Mouse (Mus musculus): ENCODE measurements around the gene Rbks. TPM values are rescaled to one million over a fixed set of nuclear protein-coding genes. Genes with fewer than 3 reads are reported as not detected.
A peak's percentile ranks its signal among the peaks of the same experiment; 100 is the strongest.

Gene Rbks
- polyA plus RNA-seq, 1 experiment: 2.0 TPM

GRCm38 (mm10) chr5:31644847-31645246 is 52.6 kb downstream of the Rbks start:
- TF ChIP-seq CEBPB (IDR thresholded peaks at IDR 0.05; ENCODE audit: insufficient read depth, poor library complexity, severe bottlenecking): no peak
- TF ChIP-seq TCF3 (IDR thresholded peaks at IDR 0.05; ENCODE audit: insufficient read length, low read depth): no peak
- TF ChIP-seq MYOG (IDR thresholded peaks at IDR 0.05; ENCODE audit: control insufficient read depth in 1 of 3, insufficient read depth in 1 of 3, insufficient read length in 2 of 3, low read depth in 2 of 3): peak in 1 of 3 experiments; percentile 8
- TF ChIP-seq MYOD1 (IDR thresholded peaks at IDR 0.05; ENCODE audit: control insufficient read depth in 1 of 3, insufficient read length in 2 of 3, low read depth in 2 of 3): no peak
- no peak for TF ChIP-seq SRF (IDR thresholded peaks at IDR 0.05; ENCODE audit: control insufficient read depth, insufficient read length, low read depth)
- no peak for TF ChIP-seq USF1 (IDR thresholded peaks at IDR 0.05; ENCODE audit: low read depth)
- no peak for TF ChIP-seq POLR2A (IDR thresholded peaks at IDR 0.05; ENCODE audit: insufficient read length, low read depth)
- no peak for TF ChIP-seq MAX (IDR thresholded peaks at IDR 0.05; ENCODE audit: low read depth)
- no peak for TF ChIP-seq TCF12 (IDR thresholded peaks at IDR 0.05; ENCODE audit: insufficient read depth, poor library complexity, severe bottlenecking)

GRCm38 (mm10) chr5:31644272-31644671 is 53.2 kb downstream of the Rbks start:
- TF ChIP-seq USF1 (IDR thresholded peaks at IDR 0.05; ENCODE audit: low read depth): peak; percentile 81
- TF ChIP-seq E2F4 (IDR thresholded peaks at IDR 0.05; ENCODE audit: insufficient read depth): no peak
- Histone ChIP-seq H3ac (ENCODE audit: control insufficient read depth, insufficient read length) (no peak overlapping the region), H3K36me3 (ENCODE audit: control insufficient read depth, insufficient read depth) (no peaks in the 10 kb centered on the region)

More at GRCm38 (mm10) chr5:31644847-31645246, 52.6 kb downstream of the Rbks start:
- Histone ChIP-seq H3ac (ENCODE audit: control insufficient read depth, insufficient read length) (no peak overlapping the region), H3K4me2 (ENCODE audit: low read depth) (no peak overlapping the region), H3K79me2 (ENCODE audit: control insufficient read depth, insufficient read depth) (no peaks in the 10 kb centered on the region), H3K4me3 (no peak overlapping the region), H3K27me3 (ENCODE audit: control insufficient read depth, insufficient read depth, insufficient read length) (no peaks in the 10 kb centered on the region), H3K36me3 (ENCODE audit: control insufficient read depth, insufficient read depth) (no peaks in the 10 kb centered on the region)

DNA sequence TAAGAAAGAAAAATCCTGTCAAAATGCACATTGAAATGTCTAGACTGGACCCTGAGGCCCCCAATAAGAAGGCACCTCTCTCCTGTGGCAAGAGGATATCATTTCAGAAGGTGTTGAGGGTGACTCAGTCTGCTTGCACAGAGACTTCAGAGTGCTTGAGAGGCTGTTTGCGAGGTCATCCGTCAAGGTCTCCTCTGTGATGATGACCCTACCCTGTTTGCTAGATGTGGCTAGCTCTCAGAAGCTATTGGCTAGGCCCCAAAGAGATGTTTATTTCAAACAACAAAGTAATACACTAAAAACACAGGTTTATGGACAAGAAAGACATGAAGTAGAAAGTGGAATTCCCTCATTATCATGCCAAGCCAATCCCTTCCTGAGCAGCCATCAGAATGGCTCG is 55.1 kb downstream of the Rbks start:
- H3K4me2 ChIP-seq (ENCODE audit: low read depth): no peak overlapping the region
- H3K4me3 ChIP-seq: no peak overlapping the region
- H3K27me3 ChIP-seq (ENCODE audit: control insufficient read depth, insufficient read depth, insufficient read length): no peaks in the 10 kb centered on the region
- no peaks in the 10 kb centered on the region for H3K36me3 ChIP-seq (ENCODE audit: control insufficient read depth, insufficient read depth)
- H3K79me2 ChIP-seq (ENCODE audit: control insufficient read depth, insufficient read depth): no peaks in the 10 kb centered on the region
- no peak overlapping the region for H3ac ChIP-seq (ENCODE audit: control insufficient read depth, insufficient read length)
- no peak for TF ChIP-seq POLR2AphosphoS2 (IDR thresholded peaks at IDR 0.05; ENCODE audit: insufficient read length, low read depth)
- TF ChIP-seq TCF3 (IDR thresholded peaks at IDR 0.05; ENCODE audit: insufficient read length, low read depth): no peak
- no peak for TF ChIP-seq SRF (IDR thresholded peaks at IDR 0.05; ENCODE audit: control insufficient read depth, insufficient read length, low read depth)
- no peak for TF ChIP-seq E2F4 (IDR thresholded peaks at IDR 0.05; ENCODE audit: insufficient read depth)
- TF ChIP-seq USF1 (IDR thresholded peaks at IDR 0.05; ENCODE audit: low read depth): no peak
- no peak for TF ChIP-seq POLR2A (IDR thresholded peaks at IDR 0.05; ENCODE audit: insufficient read length, low read depth)
- TF ChIP-seq CEBPB (IDR thresholded peaks at IDR 0.05; ENCODE audit: insufficient read depth, poor library complexity, severe bottlenecking): no peak
- no peak for TF ChIP-seq REST (IDR thresholded peaks at IDR 0.05; ENCODE audit: insufficient read depth, insufficient read length)
- TF ChIP-seq TCF12 (IDR thresholded peaks at IDR 0.05; ENCODE audit: insufficient read depth, poor library complexity, severe bottlenecking): no peak
- no peak for TF ChIP-seq MYOG (IDR thresholded peaks at IDR 0.05; ENCODE audit: control insufficient read depth in 1 of 3, insufficient read depth in 1 of 3, insufficient read length in 2 of 3, low read depth in 2 of 3)
- TF ChIP-seq MAX (IDR thresholded peaks at IDR 0.05; ENCODE audit: low read depth): no peak
- TF ChIP-seq MYOD1 (IDR thresholded peaks at IDR 0.05; ENCODE audit: control insufficient read depth in 1 of 3, insufficient read length in 2 of 3, low read depth in 2 of 3): no peak

More at GRCm38 (mm10) chr5:31644272-31644671, 53.2 kb downstream of the Rbks start:
- Histone ChIP-seq H3K4me3 (no peak overlapping the region), H3K27me3 (ENCODE audit: control insufficient read depth, insufficient read depth, insufficient read length) (no peaks in the 10 kb centered on the region), H3K4me2 (ENCODE audit: low read depth) (peak overlapping the region; percentile 12), H3K79me2 (ENCODE audit: control insufficient read depth, insufficient read depth) (no peaks in the 10 kb centered on the region)

GRCm38 (mm10) chr5:31640542-31640941 is 56.9 kb downstream of the Rbks start:
- TF ChIP-seq REST (IDR thresholded peaks at IDR 0.05; ENCODE audit: insufficient read depth, insufficient read length): no peak
- TF ChIP-seq MYOG (IDR thresholded peaks at IDR 0.05; ENCODE audit: control insufficient read depth in 1 of 3, insufficient read depth in 1 of 3, insufficient read length in 2 of 3, low read depth in 2 of 3): no peak
- TF ChIP-seq TCF3 (IDR thresholded peaks at IDR 0.05; ENCODE audit: insufficient read length, low read depth): no peak
- TF ChIP-seq TCF12 (IDR thresholded peaks at IDR 0.05; ENCODE audit: insufficient read depth, poor library complexity, severe bottlenecking): no peak
- no peak for TF ChIP-seq POLR2A (IDR thresholded peaks at IDR 0.05; ENCODE audit: insufficient read length, low read depth)
- no peak for TF ChIP-seq E2F4 (IDR thresholded peaks at IDR 0.05; ENCODE audit: insufficient read depth)
- TF ChIP-seq USF1 (IDR thresholded peaks at IDR 0.05; ENCODE audit: low read depth): no peak
- TF ChIP-seq MYOD1 (IDR thresholded peaks at IDR 0.05; ENCODE audit: control insufficient read depth in 1 of 3, insufficient read length in 2 of 3, low read depth in 2 of 3): no peak
- no peak for TF ChIP-seq SRF (IDR thresholded peaks at IDR 0.05; ENCODE audit: control insufficient read depth, insufficient read length, low read depth)
- no peak for TF ChIP-seq MAX (IDR thresholded peaks at IDR 0.05; ENCODE audit: low read depth)
- no peak for TF ChIP-seq CEBPB (IDR thresholded peaks at IDR 0.05; ENCODE audit: insufficient read depth, poor library complexity, severe bottlenecking)
- TF ChIP-seq POLR2AphosphoS2 (IDR thresholded peaks at IDR 0.05; ENCODE audit: insufficient read length, low read depth): no peak
- Histone ChIP-seq H3K36me3 (ENCODE audit: control insufficient read depth, insufficient read depth) (no peaks in the 10 kb centered on the region), H3K4me2 (ENCODE audit: low read depth) (no peak overlapping the region), H3ac (ENCODE audit: control insufficient read depth, insufficient read length) (no peak overlapping the region), H3K79me2 (ENCODE audit: control insufficient read depth, insufficient read depth) (no peaks in the 10 kb centered on the region), H3K27me3 (ENCODE audit: control insufficient read depth, insufficient read depth, insufficient read length) (no peaks in the 10 kb centered on the region), H3K4me3 (no peak overlapping the region)

GRCm38 (mm10) chr5:31636636-31637253 is 60.7 kb downstream of the Rbks start:
- Histone ChIP-seq H3K79me2 (ENCODE audit: control insufficient read depth, insufficient read depth) (no peaks in the 10 kb centered on the region), H3ac (ENCODE audit: control insufficient read depth, insufficient read length) (no peak overlapping the region), H3K4me2 (ENCODE audit: low read depth) (peak overlapping the region; percentile 74), H3K36me3 (ENCODE audit: control insufficient read depth, insufficient read depth) (no peaks in the 10 kb centered on the region), H3K27me3 (ENCODE audit: control insufficient read depth, insufficient read depth, insufficient read length) (no peaks in the 10 kb centered on the region), H3K4me3 (no peak overlapping the region)
- no peak for TF ChIP-seq E2F4 (IDR thresholded peaks at IDR 0.05; ENCODE audit: insufficient read depth)
- peak in 1 of 3 experiments; percentile 78 for TF ChIP-seq MYOD1 (IDR thresholded peaks at IDR 0.05; ENCODE audit: control insufficient read depth in 1 of 3, insufficient read length in 2 of 3, low read depth in 2 of 3)
- TF ChIP-seq REST (IDR thresholded peaks at IDR 0.05; ENCODE audit: insufficient read depth, insufficient read length): no peak
- TF ChIP-seq MYOG (IDR thresholded peaks at IDR 0.05; ENCODE audit: control insufficient read depth in 1 of 3, insufficient read depth in 1 of 3, insufficient read length in 2 of 3, low read depth in 2 of 3): peak in 2 of 3 experiments; percentile 49 to 73
- TF ChIP-seq TCF12 (IDR thresholded peaks at IDR 0.05; ENCODE audit: insufficient read depth, poor library complexity, severe bottlenecking): peak; percentile 37
- TF ChIP-seq CEBPB (IDR thresholded peaks at IDR 0.05; ENCODE audit: insufficient read depth, poor library complexity, severe bottlenecking): peak; percentile 94

Data from myocyte (in vitro differentiated cells).